Mouse (Mus musculus) hematopoietic stem cell, adult 5-6 weeks (primary cell): ENCODE measurements around the gene Prss16. TPM values are rescaled to one million over a fixed set of nuclear protein-coding genes. Genes with fewer than 3 reads are reported as not detected.

Experiments
- ATAC-seq, 2 experiments: fragments of 125-278 bp in 1 of 2; replicated peaks in 1 of 2; 2 replicates each; pipeline ENCODE4 v1.8.0; 2016 to 2017; ENCODE audit warnings: inconsistent platforms in 2 of 2, mild to moderate bottlenecking in 2 of 2, moderate number of reproducible peaks in 2 of 2, low read depth in 1 of 2, moderate TSS enrichment in 1 of 2; ENCODE audit not compliant: low FRiP score in 2 of 2, poor library complexity in 2 of 2, severe bottlenecking in 2 of 2, insufficient read depth in 1 of 2, low TSS enrichment in 1 of 2
- total RNA-seq: library from RNA; stranded (forward); fragments of 172-1452, 232-1000 nt; gene quantifications from 2 replicates; pipeline ENCODE4 v1.2.3, GENCODE M21; 2017

The Prss16 gene
- 0.84 and 1.1 TPM in 2 replicates for total RNA-seq

DNA sequence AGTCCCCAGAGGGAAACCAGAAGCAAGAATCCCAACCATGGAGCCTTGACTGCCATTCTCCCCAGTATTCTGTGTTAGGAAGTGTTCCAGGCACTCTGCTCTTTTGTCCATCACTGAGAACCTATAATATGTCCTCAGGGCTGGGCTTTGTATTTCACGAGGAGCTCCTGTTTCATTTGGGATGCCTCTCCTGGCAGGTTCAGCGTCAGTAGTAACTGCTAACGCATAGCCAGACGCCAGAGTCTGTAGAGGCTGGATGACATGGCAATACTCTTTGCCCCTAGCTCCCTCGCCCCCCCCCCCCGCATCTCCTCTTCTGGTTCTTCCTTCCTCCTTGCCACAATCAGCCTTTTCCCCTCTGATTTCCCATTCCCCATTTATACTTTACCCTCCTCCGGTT, at the start of gene Prss16:
Gene Prss16 (minus strand): TSS at position 101 of the 400 bp plus-strand sequence.
- no peak for ATAC-seq

GRCm38 (mm10) chr13:22053754-22054153, 44.2 kb upstream of the Prss16 start:
- ATAC-seq = no peak

GRCm38 (mm10) chr13:22051523-22051859, 41.9 kb upstream of the Prss16 start:
- ATAC-seq = no peak

DNA sequence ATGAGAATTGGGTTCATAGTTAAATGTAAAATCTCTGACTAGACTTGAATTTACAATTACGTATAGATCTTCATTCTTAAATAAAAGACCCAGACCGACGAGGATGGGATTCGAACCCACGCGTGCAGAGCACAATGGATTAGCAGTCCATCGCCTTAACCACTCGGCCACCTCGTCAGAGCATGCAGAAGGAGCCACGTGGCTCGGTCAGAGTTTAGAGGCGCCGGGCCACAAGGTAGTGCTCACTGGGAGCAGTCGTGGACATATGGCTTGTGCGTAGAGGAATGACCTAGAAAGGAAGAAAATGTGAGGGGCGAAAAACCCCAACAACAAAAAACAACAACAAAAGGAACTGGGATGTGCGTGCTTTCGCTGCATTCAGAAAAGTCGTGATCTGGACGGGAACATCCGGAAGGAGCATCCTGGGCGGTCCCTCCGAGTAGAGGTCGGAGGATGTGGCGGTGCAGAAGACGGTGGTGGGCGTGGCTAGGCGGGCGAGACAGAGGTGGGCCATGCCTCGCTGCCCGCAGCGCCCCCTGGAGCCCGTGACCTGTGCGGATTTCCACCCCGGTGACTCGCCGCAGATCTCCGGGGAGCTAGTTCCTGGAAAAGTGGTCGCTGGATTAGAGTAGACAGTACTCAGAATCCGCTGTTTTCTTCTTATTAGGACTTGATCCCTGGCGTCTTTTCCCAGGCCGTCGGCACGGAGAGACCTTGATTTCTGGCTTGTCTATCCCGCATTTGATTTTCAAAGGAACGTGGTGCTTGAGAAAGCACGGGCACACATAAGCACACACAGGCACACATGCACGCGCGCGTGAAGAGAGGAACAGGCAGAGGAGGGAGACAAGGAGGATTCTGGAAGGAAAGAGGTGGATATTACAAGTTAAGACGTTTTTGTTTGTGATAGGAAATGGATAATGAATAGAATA, 41.3 kb upstream of the Prss16 start:
- peak; percentile 95 to 96 for ATAC-seq

DNA sequence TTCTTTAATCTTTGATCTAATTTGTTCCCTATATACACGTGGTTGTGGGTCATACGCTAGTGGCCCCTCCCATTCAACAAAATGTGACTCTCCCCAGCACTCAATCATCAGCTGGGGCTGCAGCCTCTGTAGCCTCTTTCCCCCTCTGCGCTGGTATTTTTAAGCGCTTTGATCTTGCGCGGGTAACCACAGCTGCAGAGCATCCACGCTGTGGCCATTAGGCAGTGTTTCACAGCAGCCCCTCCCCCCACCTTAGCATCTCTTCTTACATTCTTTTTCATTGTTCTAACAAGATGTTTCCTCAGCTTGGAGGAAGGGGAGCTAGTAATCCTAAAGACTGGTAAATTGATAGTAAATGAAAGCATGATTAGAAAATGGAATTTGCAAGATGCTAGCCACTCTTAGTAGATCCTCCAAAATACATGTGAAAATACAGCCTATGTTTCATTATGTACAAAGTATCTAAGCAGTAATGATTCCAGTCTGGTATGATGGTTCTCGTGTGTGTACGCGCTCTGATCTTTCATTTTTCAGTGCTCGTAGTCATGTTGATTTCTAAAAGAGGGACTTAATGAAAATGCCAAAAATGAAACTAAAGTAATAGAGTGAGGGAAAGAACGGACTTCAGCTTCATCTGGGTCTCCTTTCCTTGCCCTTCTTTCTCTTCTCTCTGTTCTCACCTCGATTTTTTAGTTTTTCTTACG, 40.3 kb upstream of the Prss16 start:
- ATAC-seq = peak; percentile 18 to 38; a peak in 2 of 4 replicates

DNA sequence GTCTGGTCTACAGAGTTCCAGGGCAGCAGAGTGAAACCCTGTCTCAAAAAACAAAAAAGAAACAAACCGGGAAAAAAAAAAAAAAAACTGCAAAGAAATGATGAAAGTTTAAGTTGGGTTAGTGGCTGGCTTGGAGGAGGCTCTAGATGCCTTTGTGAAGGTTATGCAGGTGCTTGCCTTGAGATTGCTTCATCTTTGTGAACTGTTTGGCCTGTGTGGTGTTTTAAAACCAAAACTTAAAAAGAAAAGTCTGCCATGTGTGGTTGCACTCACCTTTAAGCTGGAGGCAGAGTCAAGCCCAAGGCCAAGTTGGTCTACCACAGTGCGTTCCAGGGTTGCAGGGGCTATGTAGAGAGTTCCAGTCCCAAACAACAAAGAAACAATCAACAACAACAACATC, 39.5 kb upstream of the Prss16 start:
- ATAC-seq = no peak

GRCm38 (mm10) chr13:22045311-22045710, 35.8 kb upstream of the Prss16 start:
- ATAC-seq = no peak

GRCm38 (mm10) chr13:22044432-22045155, 35.1 kb upstream of the Prss16 start:
- ATAC-seq = no peak

DNA sequence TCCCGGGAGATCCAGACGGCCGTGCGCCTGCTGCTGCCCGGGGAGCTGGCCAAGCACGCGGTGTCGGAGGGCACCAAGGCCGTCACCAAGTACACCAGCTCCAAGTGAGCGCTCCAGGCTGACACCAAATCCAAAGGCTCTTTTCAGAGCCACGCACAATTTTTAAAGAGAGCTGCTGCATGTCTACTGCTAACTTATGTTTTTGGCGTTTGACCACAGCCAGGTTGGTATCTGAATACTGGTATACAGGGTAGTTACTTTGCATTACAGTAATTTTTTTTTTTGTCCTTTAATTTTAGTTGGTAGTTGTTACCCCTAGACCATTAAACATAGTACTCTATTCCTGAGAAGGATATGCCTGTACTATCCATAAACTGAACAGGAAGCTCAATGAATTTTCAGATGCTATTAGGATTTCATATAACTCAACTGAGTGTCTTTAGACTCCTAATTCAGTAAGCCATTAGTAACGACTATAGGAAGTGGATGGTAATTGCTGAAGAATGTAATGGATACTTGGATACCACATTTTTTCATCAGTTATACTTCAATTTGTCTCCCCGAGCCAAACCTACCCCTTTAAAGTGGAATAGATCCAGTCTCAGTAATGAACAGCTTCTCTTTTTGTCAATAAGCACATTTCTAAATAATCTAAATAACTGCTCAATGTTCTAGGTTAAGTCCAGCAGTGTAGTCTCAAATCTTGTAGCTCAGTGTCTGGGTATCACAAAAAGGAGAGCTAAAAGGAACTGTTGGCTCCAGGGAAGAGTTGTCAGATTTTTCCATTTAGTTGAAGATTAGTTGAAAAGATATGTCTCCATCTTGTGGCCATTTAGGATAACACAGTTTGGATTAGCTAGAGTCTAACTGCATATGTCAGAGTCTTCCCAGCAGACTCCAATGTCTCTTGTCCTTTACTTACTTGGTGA, 34.2 kb upstream of the Prss16 start:
- no peak for ATAC-seq

GRCm38 (mm10) chr13:22042568-22043502, 33.3 kb upstream of the Prss16 start, which contains the start of the genes Hist1h2ag and Hist1h2bj:
Hist1h2ag (minus strand) TSS chr13:22042944.
Hist1h2bj (plus strand) TSS chr13:22043214.
- peak; percentile 79 to 86 for ATAC-seq

- no peak for ATAC-seq
These were observed 32.4 kb upstream of the Prss16 start for GRCm38 (mm10) chr13:22041651-22042567.

- ATAC-seq = peak; percentile 57 to 61
These were observed 31.6 kb upstream of the Prss16 start, which contains the start of gene Hist1h4i for GRCm38 (mm10) chr13:22041142-22041536. Hist1h4i (minus strand) TSS chr13:22041362.

GRCm38 (mm10) chr13:22040464-22041141, 31.1 kb upstream of the Prss16 start:
- 0 out of 4 replicates have a peak, but pooled peaks of 1 of the 2 experiments have one; percentile 11 for ATAC-seq

- no peak for ATAC-seq
These were observed 30.5 kb upstream of the Prss16 start for GRCm38 (mm10) chr13:22039951-22040463.
